Mouse (Mus musculus) MEL (cell line): Measurements from ENCODE around the gene Ggt7. TPM values are rescaled to one million over a fixed set of nuclear protein-coding genes. Genes with fewer than 3 reads are reported as not detected.

Source experiments
- DNase-seq: peaks from one replicate; pipeline ENCODE4 v3.0.0; 2011; ENCODE audit warnings: low read depth, low spot score
- H3K27ac ChIP-seq: 2 replicates; pipeline ENCODE4 v1.5.1; 2012; ENCODE audit warnings: low read depth, mild to moderate bottlenecking, control low read depth, low read length, moderate library complexity; ENCODE audit not compliant: control insufficient read depth
- H3K27me3 ChIP-seq, 2 experiments: fragments of 150-350 bp in 1 of 2; sonication (generic) in 1 of 2; 2 replicates each; pipeline ENCODE4 v1.6.1; 2012; ENCODE audit warnings: low read length in 2 of 2, mild to moderate bottlenecking in 2 of 2, improper control_type of control experiment in 1 of 2, moderate library complexity in 1 of 2; ENCODE audit not compliant: insufficient read depth in 2 of 2, control insufficient read depth in 1 of 2
- H3K36me3 ChIP-seq, 2 experiments: 2 replicates each; pipeline ENCODE4 v1.6.1; 2012 to 2014; ENCODE audit warnings: low read length in 2 of 2, improper control_type of control experiment in 1 of 2, inconsistent platforms in 1 of 2, mild to moderate bottlenecking in 1 of 2; ENCODE audit not compliant: insufficient read depth in 2 of 2, control insufficient read depth in 1 of 2
- H3K4me1 ChIP-seq, 2 experiments: fragments of 150-350 bp in 1 of 2; sonication (generic) in 1 of 2; 2 replicates each; pipeline ENCODE4 v1.6.1; 2012; ENCODE audit warnings: low read length in 2 of 2, improper control_type of control experiment in 1 of 2, mild to moderate bottlenecking in 1 of 2; ENCODE audit not compliant: insufficient read depth in 2 of 2, control insufficient read depth in 1 of 2
- H3K4me3 ChIP-seq, 2 experiments: fragments of 150-350 bp in 1 of 2; sonication (generic) in 1 of 2; 2 replicates each; pipeline ENCODE4 v1.5.1; 2012; ENCODE audit warnings: low read depth in 2 of 2, low read length in 2 of 2, mild to moderate bottlenecking in 2 of 2, moderate library complexity in 2 of 2, control low read depth in 1 of 2, improper control_type of control experiment in 1 of 2; ENCODE audit not compliant: control insufficient read depth in 1 of 2, insufficient read depth in 1 of 2
- H3K79me2 ChIP-seq: 2 replicates; pipeline ENCODE4 v1.6.1; 2012; ENCODE audit warnings: mild to moderate bottlenecking, low read length, moderate library complexity; ENCODE audit not compliant: control insufficient read depth, poor library complexity, insufficient read depth
- H3K9ac ChIP-seq: 2 replicates; pipeline ENCODE4 v1.6.1; 2012; ENCODE audit warnings: low read depth, mild to moderate bottlenecking, control low read depth, low read length, moderate library complexity; ENCODE audit not compliant: control insufficient read depth, poor library complexity, severe bottlenecking
- H3K9me3 ChIP-seq: fragments of 150-350 bp; sonication (generic); replicated peaks from 2 replicates; pipeline ENCODE4 v1.6.1; 2012; ENCODE audit warnings: mild to moderate bottlenecking, low read length, improper control_type of control experiment, moderate library complexity; ENCODE audit not compliant: insufficient read depth
- CHD1 ChIP-seq: IDR thresholded peaks from 2 replicates; pipeline ENCODE4 v1.6.1; 2012; ENCODE audit warnings: low read depth, mild to moderate bottlenecking, inconsistent platforms, low read length, improper control_type of control experiment
- EP300 ChIP-seq, 2 experiments: IDR thresholded peaks; 2 replicates each; pipeline ENCODE4 v1.6.1; 2011; ENCODE audit warnings: improper control_type of control experiment in 2 of 2, low read length in 2 of 2, low read depth in 1 of 2, mild to moderate bottlenecking in 1 of 2
- ETS1 ChIP-seq: IDR thresholded peaks from 2 replicates; pipeline ENCODE4 v1.6.1; 2012; ENCODE audit warnings: low read depth, mild to moderate bottlenecking, inconsistent platforms, low read length, improper control_type of control experiment, moderate library complexity
- GATA1 ChIP-seq: IDR thresholded peaks from 2 replicates; pipeline ENCODE4 v1.6.1; 2011; ENCODE audit warnings: low read depth, low read length, improper control_type of control experiment
- HCFC1 ChIP-seq: IDR thresholded peaks from 2 replicates; pipeline ENCODE4 v1.6.1; 2012; ENCODE audit warnings: low read depth, mild to moderate bottlenecking, inconsistent platforms, low read length, improper control_type of control experiment, moderate library complexity
- JUND ChIP-seq: IDR thresholded peaks from 2 replicates; pipeline ENCODE4 v1.6.1; 2011; ENCODE audit warnings: low read depth, mild to moderate bottlenecking, improper control_type of control experiment, low read length
- MAFK ChIP-seq: IDR thresholded peaks from 2 replicates; pipeline ENCODE4 v1.6.1; 2011; ENCODE audit warnings: low read depth, mild to moderate bottlenecking, low read length, improper control_type of control experiment, borderline replicate concordance
- MAZ ChIP-seq: IDR thresholded peaks from 2 replicates; pipeline ENCODE4 v1.6.1; 2012; ENCODE audit warnings: low read depth, mild to moderate bottlenecking, inconsistent platforms, low read length, improper control_type of control experiment
- MEF2A ChIP-seq: IDR thresholded peaks from 2 replicates; pipeline ENCODE4 v1.6.1; 2014; ENCODE audit warnings: low read depth, mild to moderate bottlenecking, inconsistent platforms, low read length, improper control_type of control experiment; ENCODE audit not compliant: poor library complexity, insufficient replicate concordance, severe bottlenecking; ENCODE audit errors: extremely low read depth
- MXI1 ChIP-seq: IDR thresholded peaks from 2 replicates; pipeline ENCODE4 v1.6.1; 2011; ENCODE audit warnings: mild to moderate bottlenecking, low read depth, low read length, improper control_type of control experiment
- MYB ChIP-seq: IDR thresholded peaks from 2 replicates; pipeline ENCODE4 v1.6.1; 2011; ENCODE audit warnings: mild to moderate bottlenecking, low read depth, low read length, improper control_type of control experiment
- NELFE ChIP-seq: IDR thresholded peaks from 2 replicates; pipeline ENCODE4 v1.6.1; 2011; ENCODE audit warnings: low read depth, low read length, improper control_type of control experiment
- NRF1 ChIP-seq: IDR thresholded peaks from 2 replicates; pipeline ENCODE4 v1.6.1; 2014; ENCODE audit warnings: low read depth, mild to moderate bottlenecking, inconsistent platforms, low read length, improper control_type of control experiment, moderate library complexity; ENCODE audit not compliant: poor library complexity, insufficient read depth, severe bottlenecking
- POLR2A ChIP-seq, 2 experiments: IDR thresholded peaks; 2 replicates each; pipeline ENCODE4 v1.6.1; 2011 to 2012; ENCODE audit warnings: low read length in 2 of 2, mild to moderate bottlenecking in 2 of 2, control low read depth in 1 of 2, improper control_type of control experiment in 1 of 2, low read depth in 1 of 2, moderate library complexity in 1 of 2; ENCODE audit not compliant: control insufficient read depth in 1 of 2, insufficient read depth in 1 of 2, poor library complexity in 1 of 2
- POLR2AphosphoS5 ChIP-seq: IDR thresholded peaks from 2 replicates; pipeline ENCODE4 v1.6.1; 2012; ENCODE audit warnings: low read depth, borderline replicate concordance, mild to moderate bottlenecking, inconsistent platforms, low read length, moderate library complexity, mixed read lengths
- RCOR1 ChIP-seq: IDR thresholded peaks from 2 replicates; pipeline ENCODE4 v1.6.1; 2012; ENCODE audit warnings: low read depth, mild to moderate bottlenecking, inconsistent platforms, low read length, improper control_type of control experiment
- SIN3A ChIP-seq: IDR thresholded peaks from 2 replicates; pipeline ENCODE4 v1.6.1; 2012; ENCODE audit warnings: low read length, improper control_type of control experiment, inconsistent platforms
- TAL1 ChIP-seq: IDR thresholded peaks from 2 replicates; pipeline ENCODE4 v1.6.1; 2012; ENCODE audit warnings: mild to moderate bottlenecking, inconsistent platforms, low read length, moderate library complexity, mixed read lengths
- TCF12 ChIP-seq: IDR thresholded peaks from 2 replicates; pipeline ENCODE4 v1.6.1; 2014; ENCODE audit warnings: low read depth, mild to moderate bottlenecking, inconsistent platforms, low read length, improper control_type of control experiment, moderate library complexity
- USF1 ChIP-seq: IDR thresholded peaks from 2 replicates; pipeline ENCODE4 v1.6.1; 2014; ENCODE audit warnings: low read depth, mild to moderate bottlenecking, inconsistent platforms, low read length, improper control_type of control experiment, moderate library complexity
- USF2 ChIP-seq, 2 experiments: IDR thresholded peaks; 2 replicates each; pipeline ENCODE4 v1.6.1; 2011 to 2012; ENCODE audit warnings: improper control_type of control experiment in 2 of 2, low read length in 2 of 2, borderline replicate concordance in 1 of 2, inconsistent platforms in 1 of 2, low read depth in 1 of 2, mild to moderate bottlenecking in 1 of 2; ENCODE audit not compliant: insufficient read depth in 1 of 2
- ZC3H11A ChIP-seq: IDR thresholded peaks from 2 replicates; pipeline ENCODE4 v1.6.1; 2012; ENCODE audit warnings: low read depth, mild to moderate bottlenecking, inconsistent platforms, low read length, improper control_type of control experiment
- ZNF384 ChIP-seq: IDR thresholded peaks from 2 replicates; pipeline ENCODE4 v1.6.1; 2012; ENCODE audit warnings: low read depth, mild to moderate bottlenecking, inconsistent platforms, low read length, improper control_type of control experiment
- polyA plus RNA-seq, 2 experiments: library from polyadenylated mRNA; stranded (reverse) in 1 of 2; unstranded in 1 of 2; fragments of >175 nt in 1 of 2; fragments of >200 nt in 1 of 2; gene quantifications; 2 replicates each; pipeline versions ENCODE4 v1.2.1 to v1.2.4; 2012; ENCODE audit warnings: low replicate concordance in 2 of 2, low read depth in 1 of 2; ENCODE audit not compliant: insufficient read length in 2 of 2, insufficient read depth in 1 of 2, missing spikeins in 1 of 2
- total RNA-seq: library from RNA; depleted of rRNA; stranded (reverse); fragments of 300-350 nt; gene quantifications from 2 replicates; pipeline ENCODE4 v1.2.3, GENCODE M21; 2012

The Ggt7 gene
- total and polyA plus RNA-seq, 3 experiments: 1.8 to 2.1 TPM; not detected in 1

GRCm38 (mm10) chr2:155536292-155536691 lies 18.3 kb upstream of the Ggt7 start:
- Histone ChIP-seq H3K79me2 (no peaks in the 10 kb centered on the region), H3K9ac (no peak overlapping the region), H3K4me3 (no peak overlapping the region), H3K27ac (no peak overlapping the region), H3K4me1 (peaks cover 6 to 14% of the 10 kb centered on the region in 2 experiments), H3K27me3 (no peaks in the 10 kb centered on the region), H3K9me3 (no peaks in the 10 kb centered on the region), H3K36me3 (peaks cover 0 to 22% of the 10 kb centered on the region in 2 experiments; a peak in 2 of 4 replicates)
- DNase-seq: peak; percentile 26
- TF ChIP-seq TCF12: 0 out of 2 replicates have a peak, but pooled peaks have one; percentile 43
- TF ChIP-seq MEF2A: no peak
- TF ChIP-seq USF2 (IDR thresholded peaks at IDR 0.05; ENCODE audit: borderline replicate concordance in 1 of 2, insufficient read depth in 1 of 2, low read depth in 1 of 2, low read length in 2 of 2): no peak
- no peak for TF ChIP-seq USF1
- TF ChIP-seq EP300 (IDR thresholded peaks at IDR 0.05; ENCODE audit: low read depth in 1 of 2, low read length in 2 of 2): peak in 1 of 2 experiments; percentile 66; a peak in 2 of 4 replicates
- 0 out of 2 replicates have a peak, but pooled peaks have one; percentile 66 for TF ChIP-seq MAZ
- 0 out of 2 replicates have a peak, but pooled peaks have one; percentile 1 for TF ChIP-seq ETS1
- TF ChIP-seq TAL1: peak; percentile 29; the same call in 1 of the 2 replicates
- peak; percentile 97 for TF ChIP-seq ZNF384
- no peak for TF ChIP-seq MAFK
- peak; percentile 68 for TF ChIP-seq GATA1
- 0 out of 2 replicates have a peak, but pooled peaks have one; percentile 33 for TF ChIP-seq RCOR1
- TF ChIP-seq JUND: no peak
- no peak for TF ChIP-seq HCFC1

GRCm38 (mm10) chr2:155527367-155527766 lies 9.3 kb upstream of the Ggt7 start:
- Histone ChIP-seq H3K4me1 (peaks cover 18 to 20% of the 10 kb centered on the region in 2 experiments), H3K9ac (no peak overlapping the region), H3K79me2 (no peaks in the 10 kb centered on the region), H3K4me3 (no peak overlapping the region), H3K36me3 (peaks cover 0 to 33% of the 10 kb centered on the region in 2 experiments; a peak in 2 of 4 replicates), H3K9me3 (no peaks in the 10 kb centered on the region), H3K27ac (peak overlapping the region; percentile 56; the same call in 1 of the 2 replicates), H3K27me3 (no peaks in the 10 kb centered on the region)
- DNase-seq: peak; percentile 35
- TF ChIP-seq JUND: no peak
- peak; percentile 50 for TF ChIP-seq TAL1
- TF ChIP-seq EP300 (IDR thresholded peaks at IDR 0.05; ENCODE audit: low read depth in 1 of 2, low read length in 2 of 2): peak; percentile 82
- TF ChIP-seq NRF1: no peak
- no peak for TF ChIP-seq MEF2A
- no peak for TF ChIP-seq CHD1
- no peak for TF ChIP-seq NELFE
- TF ChIP-seq TCF12: peak; percentile 75
- peak; percentile 26; the same call in 1 of the 2 replicates for TF ChIP-seq SIN3A
- peak; percentile 47; the same call in 1 of the 2 replicates for TF ChIP-seq ETS1
- TF ChIP-seq ZC3H11A: no peak
- TF ChIP-seq POLR2A (IDR thresholded peaks at IDR 0.05; ENCODE audit: control insufficient read depth in 1 of 2, insufficient read depth in 1 of 2, low read depth in 1 of 2, low read length in 2 of 2, poor library complexity in 1 of 2): no peak
- TF ChIP-seq MAZ: no peak
- TF ChIP-seq MXI1: no peak
- TF ChIP-seq MYB: peak; percentile 34; the same call in 1 of the 2 replicates
- TF ChIP-seq GATA1: peak; percentile 81
- no peak for TF ChIP-seq POLR2AphosphoS5
- TF ChIP-seq ZNF384: peak; percentile 67
